Mouse (Mus musculus) limb, embryonic 14.5 days (tissue): ENCODE results near the gene Slc25a21. TPM values are rescaled to one million over a fixed set of nuclear protein-coding genes. Genes with fewer than 3 reads are reported as not detected.
A peak's percentile ranks its signal among the peaks of the same experiment; 100 is the strongest.

Experiments used
- ATAC-seq: fragments of 200-750 bp; cut with Nextera tagmentation; 2 replicates; pipeline ENCODE4 v1.8.0; 2017; ENCODE audit warnings: low read depth, moderate number of reproducible peaks, moderate TSS enrichment; ENCODE audit not compliant: low FRiP score
- DNase-seq: peaks from one replicate; pipeline ENCODE4 v3.0.0-alpha.2; 2015; ENCODE audit warnings: low spot score
- H3K27ac ChIP-seq: fragments of 300-500 bp; sonication (generic); replicated peaks from 2 replicates; pipeline ENCODE4 v1.5.1; 2014; ENCODE audit warnings: low read depth, mild to moderate bottlenecking, low read length, moderate library complexity, mixed read lengths
- H3K27me3 ChIP-seq: fragments of 300-500 bp; sonication (generic); 2 replicates; pipeline ENCODE4 v1.6.1; 2014; ENCODE audit warnings: low read length, mixed read lengths; ENCODE audit not compliant: control insufficient read depth, insufficient read depth
- H3K36me3 ChIP-seq: fragments of 300-500 bp; sonication (generic); 2 replicates; pipeline ENCODE4 v1.6.1; 2014; ENCODE audit warnings: mild to moderate bottlenecking, low read length, moderate library complexity, mixed read lengths; ENCODE audit not compliant: control insufficient read depth, insufficient read depth
- H3K4me1 ChIP-seq: fragments of 300-500 bp; sonication (generic); 2 replicates; pipeline ENCODE4 v1.6.1; 2014; ENCODE audit warnings: antibody characterized with exemption, low read length, mixed read lengths; ENCODE audit not compliant: control insufficient read depth, insufficient read depth
- H3K4me2 ChIP-seq: fragments of 300-500 bp; sonication (generic); replicated peaks from 2 replicates; pipeline ENCODE4 v1.6.1; 2014; ENCODE audit warnings: low read depth, mild to moderate bottlenecking, low read length, moderate library complexity; ENCODE audit not compliant: severe bottlenecking
- H3K4me3 ChIP-seq: fragments of 300-500 bp; sonication (generic); replicated peaks from 2 replicates; pipeline ENCODE4 v1.5.1; 2014; ENCODE audit warnings: low read length
- H3K9ac ChIP-seq: fragments of 300-500 bp; sonication (generic); 2 replicates; pipeline ENCODE4 v1.6.1; 2014; ENCODE audit warnings: mild to moderate bottlenecking, low read depth, low read length, moderate library complexity; ENCODE audit not compliant: severe bottlenecking
- H3K9me3 ChIP-seq: fragments of 300-500 bp; sonication (generic); 2 replicates; pipeline ENCODE4 v1.6.1; 2016; ENCODE audit warnings: low read length; ENCODE audit not compliant: control insufficient read depth
- POLR2A ChIP-seq: fragments of 200-500 bp; IDR thresholded peaks from 2 replicates; pipeline ENCODE4 v1.8.0; 2012; ENCODE audit warnings: inconsistent platforms, mild to moderate bottlenecking, moderate library complexity, borderline replicate concordance; ENCODE audit not compliant: insufficient read depth, insufficient read length; ENCODE audit errors: extremely low read depth
- WGBS: fragments of 180-500 bp; shearing (Covaris S2); extraction: QIAGEN DNeasy Blood & Tissue Kit; methylation state at CpG from one replicate; pipeline ENCODE4 v1.1.7; 2014; 5-methylcytosine and 5-hydroxymethylcytosine counted together
- polyA plus RNA-seq, 2 experiments: library from polyadenylated mRNA; depleted of rRNA in 1 of 2; stranded (reverse) in 1 of 2; unstranded in 1 of 2; fragments of >200 nt; fragmentation: Nextera tagmentation in 1 of 2; extraction: Ambion mirVana in 1 of 2; gene quantifications; 2 replicates each; pipeline versions ENCODE4 v1.2.1 to v1.2.3; 2012 to 2014

Gene Slc25a21
- polyA plus RNA-seq, 2 experiments: 0.24 to 0.45 TPM

DNA sequence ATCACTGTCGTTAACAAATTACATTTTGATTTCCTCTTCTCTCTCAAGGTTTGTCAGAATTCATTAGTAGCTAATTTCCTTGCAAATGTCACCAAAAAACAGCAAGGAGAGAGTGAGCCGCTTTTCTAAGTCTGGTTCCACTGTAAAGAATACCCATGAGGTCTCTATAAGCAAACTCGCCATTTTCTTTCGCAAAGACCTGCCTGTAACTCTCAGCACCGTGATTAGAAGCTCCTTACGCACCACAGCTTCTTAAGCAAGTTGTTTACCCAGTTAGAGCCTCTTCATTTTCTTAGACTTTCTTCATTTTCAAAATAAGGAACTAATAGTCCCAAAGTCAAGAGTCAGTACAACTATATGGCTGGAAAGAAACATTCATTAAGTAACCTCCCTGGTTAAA, 496.3 kb downstream of the Slc25a21 start:
- Histone ChIP-seq H3K4me3 (no peak overlapping the region), H3K9ac (no peak overlapping the region), H3K36me3 (no peaks in the 10 kb centered on the region), H3K27me3 (peaks cover 58% of the 10 kb centered on the region), H3K9me3 (no peaks in the 10 kb centered on the region), H3K4me2 (no peak overlapping the region), H3K27ac (no peak overlapping the region), H3K4me1 (peaks cover 7% of the 10 kb centered on the region; the same call in 1 of the 2 replicates)
- WGBS: 18% methylated on average over 6 of the region's 6 CpGs
- no peak for ATAC-seq
- no peak for TF ChIP-seq POLR2A
- DNase-seq: no peak

DNA sequence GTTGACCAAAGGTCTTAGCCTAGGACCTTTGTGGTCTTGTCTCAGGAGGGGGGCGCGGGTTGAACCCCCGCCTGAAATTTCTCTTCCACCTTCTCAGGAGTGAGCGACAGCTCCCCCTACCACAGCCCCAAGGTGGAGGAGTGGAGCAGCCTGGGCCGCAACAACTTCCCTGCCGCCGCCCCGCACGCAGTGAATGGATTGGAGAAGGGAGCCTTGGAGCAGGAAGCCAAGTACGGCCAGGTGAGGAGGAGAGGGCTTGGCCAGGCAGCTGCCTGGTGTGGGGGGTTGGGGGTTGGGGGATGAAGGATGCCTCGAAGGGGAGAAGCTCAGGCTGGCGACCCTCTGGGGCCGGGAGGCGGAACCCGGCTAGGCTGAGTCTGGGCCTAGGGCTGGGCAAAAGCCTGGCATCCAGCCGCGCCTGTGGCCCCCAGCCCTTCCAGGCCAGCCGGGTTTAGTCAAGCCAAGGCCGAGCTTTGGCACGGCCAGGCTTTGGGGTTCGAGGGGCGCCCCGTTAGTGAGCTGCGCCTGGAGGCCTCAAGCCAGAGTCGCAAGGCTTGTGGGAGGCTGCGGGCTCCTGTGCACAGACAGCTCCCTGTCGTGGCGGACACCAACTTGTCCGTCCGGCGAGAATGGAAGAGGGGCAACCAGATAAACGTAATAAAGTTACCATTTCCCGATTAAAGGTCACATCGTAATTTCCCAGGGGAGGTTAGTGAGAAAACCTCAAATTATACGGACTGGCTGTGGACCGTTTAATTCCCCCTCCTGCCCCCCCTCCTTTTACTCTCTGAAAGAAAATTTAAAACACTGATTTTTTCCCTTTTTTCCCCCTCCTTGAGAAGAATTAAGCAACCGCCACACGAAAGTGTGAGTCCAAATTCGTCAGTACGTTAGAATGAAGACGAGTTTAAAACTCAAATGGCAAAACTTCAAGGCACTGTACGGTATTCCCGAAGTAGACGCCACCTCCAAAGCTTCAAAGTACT, 497.1 kb downstream of the Slc25a21 start:
- peak overlapping the region; percentile 40 for H3K4me2 ChIP-seq
- H3K4me1 ChIP-seq: peaks cover 10% of the 10 kb centered on the region; the same call in 1 of the 2 replicates

DNA sequence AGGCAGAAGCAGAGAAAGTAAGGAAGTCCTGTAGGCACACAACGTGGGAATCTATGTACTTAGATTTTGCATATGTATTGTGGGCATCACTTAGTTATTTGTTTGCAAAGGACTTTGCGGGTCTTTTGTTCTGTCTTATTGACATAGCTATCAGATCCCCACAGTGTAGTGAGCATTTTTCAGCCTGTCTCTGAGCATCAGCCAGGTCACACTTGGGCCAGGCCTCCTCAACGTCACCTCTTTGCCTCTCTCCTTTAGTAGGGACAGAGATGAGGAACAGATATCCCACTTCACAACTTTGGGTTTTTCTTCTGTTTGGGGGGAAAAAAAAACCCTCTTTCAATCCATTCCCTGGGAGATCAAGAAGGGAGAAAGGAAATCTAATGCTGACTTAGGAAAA, 497.9 kb downstream of the Slc25a21 start:
- peak overlapping the region; percentile 40; the same call in 1 of the 2 replicates for H3K4me2 ChIP-seq

More for the DNA sequence above, 497.1 kb downstream of the Slc25a21 start:
- H3K27me3 ChIP-seq: peaks cover 65% of the 10 kb centered on the region
- no peak for ATAC-seq
- H3K9me3 ChIP-seq: no peaks in the 10 kb centered on the region
- H3K27ac ChIP-seq: no peak overlapping the region
- H3K36me3 ChIP-seq: no peaks in the 10 kb centered on the region
- H3K9ac ChIP-seq: peak overlapping the region; percentile 44
- peak overlapping the region; percentile 25 for H3K4me3 ChIP-seq
- TF ChIP-seq POLR2A: no peak
- 8% methylated on average over 42 of the region's 44 CpGs for WGBS
- no peak for DNase-seq

DNA sequence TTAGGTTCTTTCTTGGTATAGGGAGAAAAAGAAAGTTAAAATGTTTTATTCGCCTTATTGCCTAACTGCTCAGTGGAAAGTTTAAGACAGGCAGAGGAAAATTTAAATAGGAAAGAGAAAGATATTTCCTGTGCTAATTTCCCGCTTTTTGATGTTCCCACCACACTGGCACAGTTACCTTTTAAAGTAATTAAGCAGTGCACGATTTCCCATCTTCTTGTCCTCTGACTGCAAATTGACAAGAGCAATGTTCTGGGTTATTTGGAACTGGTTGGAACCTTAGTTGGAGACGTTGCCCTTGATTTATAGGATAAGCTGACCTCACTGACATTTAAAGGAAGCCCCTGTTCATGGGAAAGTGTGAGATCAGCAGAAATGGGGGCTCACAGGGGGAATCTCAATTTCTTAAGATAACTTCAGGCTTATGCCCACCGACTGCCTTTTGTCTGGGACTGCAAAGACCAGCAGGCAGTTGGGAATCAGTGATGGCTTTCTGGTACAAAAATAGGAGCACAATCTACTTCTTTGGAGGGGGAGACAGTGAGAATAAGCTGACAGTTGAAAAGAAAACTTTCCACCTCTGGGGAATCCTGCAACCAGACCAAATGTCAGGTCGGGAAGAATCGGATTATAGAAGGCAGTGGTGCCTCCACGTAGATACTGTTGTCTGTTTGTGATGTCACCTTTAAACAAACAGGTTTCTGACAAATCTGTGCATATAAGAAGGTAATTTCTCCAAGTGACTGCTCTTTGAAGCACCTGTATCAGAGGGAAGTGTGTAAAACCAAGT, 498.9 kb downstream of the Slc25a21 start:
- 6% methylated on average over 8 of the region's 8 CpGs for WGBS
- Histone ChIP-seq H3K27me3 (peaks cover 83% of the 10 kb centered on the region), H3K9ac (peak overlapping the region; percentile 31), H3K4me1 (peaks cover 10% of the 10 kb centered on the region; the same call in 1 of the 2 replicates), H3K4me3 (peak overlapping the region; percentile 45), H3K27ac (no peak overlapping the region), H3K36me3 (no peaks in the 10 kb centered on the region), H3K4me2 (peak overlapping the region; percentile 55), H3K9me3 (no peaks in the 10 kb centered on the region)
- ATAC-seq: no peak
- no peak for DNase-seq
- no peak for TF ChIP-seq POLR2A

More for the DNA sequence above, 497.9 kb downstream of the Slc25a21 start:
- peak overlapping the region; percentile 25; the same call in 1 of the 2 replicates for H3K4me3 ChIP-seq
- ATAC-seq (no peak), DNase-seq (no peak)
- H3K9me3 ChIP-seq: no peaks in the 10 kb centered on the region
- peaks cover 10% of the 10 kb centered on the region; the same call in 1 of the 2 replicates for H3K4me1 ChIP-seq
- 30% methylated on average over 3 of the region's 3 CpGs for WGBS
- H3K27ac ChIP-seq: no peak overlapping the region
- no peak overlapping the region for H3K9ac ChIP-seq
- TF ChIP-seq POLR2A: no peak
- H3K27me3 ChIP-seq: peaks cover 74% of the 10 kb centered on the region
- H3K36me3 ChIP-seq: no peaks in the 10 kb centered on the region

DNA sequence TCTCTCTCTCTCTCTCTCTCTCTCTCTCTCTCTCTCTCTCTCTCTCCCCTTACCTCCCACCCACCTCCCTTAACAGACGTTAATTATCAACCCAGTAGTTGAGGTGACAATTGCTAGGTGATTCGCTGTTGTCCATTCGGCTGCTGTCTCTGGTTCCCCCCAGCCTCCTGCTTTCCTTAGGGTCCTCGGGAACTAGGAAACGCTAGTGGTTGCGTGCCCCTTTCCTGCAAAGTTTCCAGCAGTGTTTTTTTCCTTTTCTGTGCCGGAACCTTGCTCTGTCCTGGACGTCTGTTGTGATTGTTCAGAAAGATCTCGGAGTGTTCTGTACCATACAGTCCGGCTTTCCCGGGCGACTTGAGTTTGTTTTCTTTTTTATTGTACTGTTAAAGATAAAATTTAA, 499.5 kb downstream of the Slc25a21 start:
- Histone ChIP-seq H3K27ac (no peak overlapping the region), H3K4me2 (peak overlapping the region; percentile 55), H3K9me3 (no peaks in the 10 kb centered on the region), H3K4me1 (peaks cover 10% of the 10 kb centered on the region; the same call in 1 of the 2 replicates), H3K36me3 (no peaks in the 10 kb centered on the region), H3K4me3 (peak overlapping the region; percentile 45), H3K9ac (peak overlapping the region; percentile 48), H3K27me3 (peaks cover 89% of the 10 kb centered on the region)
- no peak for DNase-seq
- TF ChIP-seq POLR2A: no peak
- WGBS: 2% methylated on average over 12 of the region's 12 CpGs
- ATAC-seq: no peak
